Mouse (Mus musculus) hindbrain, postnatal 0 days (tissue): ENCODE measurements at regions not wholly inside any gene's neighbourhood (a gene's known extent, or its start where the extent isn't known, plus 50 kb on each side); places are given as distances from the start of the nearest gene placed in this dataset.

Source experiments
- ATAC-seq: fragments of 200-750 bp; cut with Nextera tagmentation; 2 replicates; pipeline ENCODE4 v1.8.0; 2017; ENCODE audit warnings: mild to moderate bottlenecking, moderate TSS enrichment, moderate library complexity
- DNase-seq: peaks from one replicate; pipeline ENCODE4 v3.0.0-alpha.2; 2015; ENCODE audit warnings: low spot score
- H3K27ac ChIP-seq: fragments of 300-500 bp; sonication (generic); 2 replicates; pipeline ENCODE4 v1.5.1; 2014; ENCODE audit warnings: mild to moderate bottlenecking
- H3K27me3 ChIP-seq: fragments of 300-500 bp; sonication (generic); 2 replicates; pipeline ENCODE4 v1.6.1; 2014; ENCODE audit warnings: low read length, mixed read lengths; ENCODE audit not compliant: insufficient read depth
- H3K36me3 ChIP-seq: fragments of 300-500 bp; sonication (generic); 2 replicates; pipeline ENCODE4 v1.6.1; 2014; ENCODE audit warnings: low read length, mixed read lengths; ENCODE audit not compliant: insufficient read depth
- H3K4me1 ChIP-seq: fragments of 300-500 bp; sonication (generic); 2 replicates; pipeline ENCODE4 v1.6.1; 2014; ENCODE audit warnings: antibody characterized with exemption, low read length, mixed read lengths; ENCODE audit not compliant: insufficient read depth
- H3K4me2 ChIP-seq: fragments of 300-500 bp; sonication (generic); 2 replicates; pipeline ENCODE4 v1.6.1; 2014; ENCODE audit warnings: low read depth, mild to moderate bottlenecking, low read length, moderate library complexity, mixed read lengths
- H3K4me3 ChIP-seq: fragments of 300-500 bp; sonication (generic); 2 replicates; pipeline ENCODE4 v1.5.1; 2014; ENCODE audit warnings: low read length
- H3K9ac ChIP-seq: fragments of 300-500 bp; sonication (generic); replicated peaks from 2 replicates; pipeline ENCODE4 v1.6.1; 2014; ENCODE audit warnings: mild to moderate bottlenecking, low read length, moderate library complexity, mixed read lengths
- H3K9me3 ChIP-seq: fragments of 300-500 bp; sonication (generic); 2 replicates; pipeline ENCODE4 v1.6.1; 2016; ENCODE audit warnings: low read length, mixed read lengths
- CTCF ChIP-seq: IDR thresholded peaks from 2 replicates; pipeline ENCODE4 v1.5.1; 2016; ENCODE audit warnings: antibody characterized with exemption, control low read depth, low read depth
- whole genome bisulfite sequencing: fragments of 180-500 bp; shearing (Covaris S2); extraction: QIAGEN DNeasy Blood & Tissue Kit; methylation state at CpG from one replicate; pipeline ENCODE4 v1.1.7; 2014; 5-methylcytosine and 5-hydroxymethylcytosine counted together

GRCm38 (mm10) chr3:34837644-34838332 lies 187.6 kb downstream of the Sox2 start:
- Histone ChIP-seq H3K4me1 (no peaks in the 10 kb centered on the region), H3K27me3 (no peaks in the 10 kb centered on the region), H3K9ac (no peak overlapping the region), H3K9me3 (no peaks in the 10 kb centered on the region), H3K27ac (0 out of 2 replicates have a peak overlapping the region, but pooled peaks have one; percentile 23), H3K4me3 (no peak overlapping the region), H3K36me3 (no peaks in the 10 kb centered on the region), H3K4me2 (no peak overlapping the region)
- peak; percentile 35; the same call in 1 of the 2 replicates for ATAC-seq
- DNase-seq, result peak; percentile 21
- WGBS, result 50% methylated on average over 11 of the region's 11 CpGs
- no peak for TF ChIP-seq CTCF

- ATAC-seq, result peak; percentile 73
- H3K27ac ChIP-seq, result no peak overlapping the region
- peak; percentile 23 for DNase-seq
- no peak overlapping the region for H3K4me2 ChIP-seq
- no peak for TF ChIP-seq CTCF
- H3K36me3 ChIP-seq, result no peaks in the 10 kb centered on the region
- H3K9ac ChIP-seq, result no peak overlapping the region
- H3K9me3 ChIP-seq, result no peaks in the 10 kb centered on the region
- H3K4me3 ChIP-seq, result no peak overlapping the region
- 28% methylated on average over 16 of the region's 16 CpGs for WGBS
- no peaks in the 10 kb centered on the region for H3K4me1 ChIP-seq
- H3K27me3 ChIP-seq, result no peaks in the 10 kb centered on the region; the same call in 1 of the 2 replicates
These were observed 210.9 kb downstream of the Sox2 start for GRCm38 (mm10) chr3:34860877-34861649.

- H3K9ac ChIP-seq, result no peak overlapping the region
- no peaks in the 10 kb centered on the region for H3K4me1 ChIP-seq
- no peak overlapping the region for H3K4me2 ChIP-seq
- H3K36me3 ChIP-seq, result no peaks in the 10 kb centered on the region
- no peak for TF ChIP-seq CTCF
- no peak for DNase-seq
- H3K27ac ChIP-seq, result no peak overlapping the region
- no peaks in the 10 kb centered on the region for H3K27me3 ChIP-seq
- 46% methylated on average over 16 of the region's 16 CpGs for WGBS
- H3K9me3 ChIP-seq, result no peaks in the 10 kb centered on the region
- H3K4me3 ChIP-seq, result no peak overlapping the region
- ATAC-seq, result peak; percentile 24; the same call in 1 of the 2 replicates
These were observed 218.6 kb downstream of the Sox2 start for GRCm38 (mm10) chr3:34868698-34869409.

GRCm38 (mm10) chr3:34869911-34870310 lies 219.7 kb downstream of the Sox2 start:
- Histone ChIP-seq H3K4me1 (no peaks in the 10 kb centered on the region), H3K27me3 (no peaks in the 10 kb centered on the region), H3K4me3 (no peak overlapping the region), H3K4me2 (no peak overlapping the region), H3K9me3 (no peaks in the 10 kb centered on the region), H3K27ac (no peak overlapping the region), H3K9ac (no peak overlapping the region), H3K36me3 (no peaks in the 10 kb centered on the region)
- DNase-seq (peak; percentile 26), ATAC-seq (peak; percentile 29; the same call in 1 of the 2 replicates)
- TF ChIP-seq CTCF, result no peak
- 77% methylated on average over 6 of the region's 6 CpGs for WGBS

- no peak for TF ChIP-seq CTCF
- Histone ChIP-seq H3K9me3 (no peaks in the 10 kb centered on the region), H3K36me3 (no peaks in the 10 kb centered on the region), H3K4me1 (no peaks in the 10 kb centered on the region), H3K4me2 (no peak overlapping the region), H3K4me3 (no peak overlapping the region), H3K9ac (no peak overlapping the region), H3K27me3 (no peaks in the 10 kb centered on the region), H3K27ac (no peak overlapping the region)
- 91% methylated on average over 5 of the region's 5 CpGs for WGBS
- DNase-seq (no peak), ATAC-seq (no peak)
These were observed 234.9 kb downstream of the Sox2 start for GRCm38 (mm10) chr3:34885137-34885536.

GRCm38 (mm10) chr3:34893381-34893780 lies 243.2 kb downstream of the Sox2 start:
- Histone ChIP-seq H3K4me3 (no peak overlapping the region), H3K4me1 (no peaks in the 10 kb centered on the region), H3K36me3 (no peaks in the 10 kb centered on the region), H3K9ac (no peak overlapping the region), H3K4me2 (no peak overlapping the region), H3K27me3 (no peaks in the 10 kb centered on the region), H3K9me3 (0 out of 2 replicates have a peak, but pooled peaks cover 3% of the 10 kb centered on the region), H3K27ac (no peak overlapping the region)
- DNase-seq, result no peak
- ATAC-seq, result no peak
- WGBS, result 92% methylated on average over 5 of the region's 5 CpGs
- TF ChIP-seq CTCF, result no peak
